Mouse (Mus musculus) neural tube, embryonic 11.5 days (tissue): ENCODE measurements around the gene Gm10803. TPM values are rescaled to one million over a fixed set of nuclear protein-coding genes. Genes with fewer than 3 reads are reported as not detected.
"Not testable (repeated sequence)": the region's sequence is repeated elsewhere in the genome, so short reads cannot be mapped to it uniquely, and the experiment has no call there.

ENCODE experiments used
- ATAC-seq: fragments of 200-750 bp; cut with Nextera tagmentation; 2 replicates; pipeline ENCODE4 v1.8.0; 2017; ENCODE audit warnings: moderate number of reproducible peaks, mild to moderate bottlenecking, moderate TSS enrichment, moderate library complexity; ENCODE audit not compliant: insufficient read depth, low FRiP score, low TSS enrichment
- DNase-seq: peaks from one replicate; pipeline ENCODE4 v3.0.0-alpha.2; 2015; ENCODE audit warnings: low spot score
- H3K27ac ChIP-seq: fragments of 300-500 bp; sonication (generic); 2 replicates; pipeline ENCODE4 v1.5.1; 2014; ENCODE audit warnings: low read depth, mild to moderate bottlenecking, low read length
- H3K27me3 ChIP-seq: fragments of 300-500 bp; sonication (generic); 2 replicates; pipeline ENCODE4 v1.6.1; 2014; ENCODE audit warnings: mild to moderate bottlenecking, low read length, mixed read lengths; ENCODE audit not compliant: control insufficient read depth, insufficient read depth
- H3K36me3 ChIP-seq: fragments of 300-500 bp; sonication (generic); 2 replicates; pipeline ENCODE4 v1.6.1; 2014; ENCODE audit warnings: mild to moderate bottlenecking, low read length, moderate library complexity, mixed read lengths; ENCODE audit not compliant: control insufficient read depth, insufficient read depth
- H3K4me1 ChIP-seq: fragments of 300-500 bp; sonication (generic); 2 replicates; pipeline ENCODE4 v1.6.1; 2014; ENCODE audit warnings: low read length, mixed read lengths; ENCODE audit not compliant: control insufficient read depth, insufficient read depth
- H3K4me2 ChIP-seq: fragments of 300-500 bp; sonication (generic); 2 replicates; pipeline ENCODE4 v1.6.1; 2014; ENCODE audit warnings: low read depth, mild to moderate bottlenecking, moderate library complexity
- H3K4me3 ChIP-seq: fragments of 300-500 bp; sonication (generic); 2 replicates; pipeline ENCODE4 v1.5.1; 2014; ENCODE audit warnings: low read depth, low read length
- H3K9ac ChIP-seq: fragments of 300-500 bp; sonication (generic); 2 replicates; pipeline ENCODE4 v1.6.1; 2014; ENCODE audit warnings: mild to moderate bottlenecking, low read length
- H3K9me3 ChIP-seq: fragments of 300-500 bp; sonication (generic); 2 replicates; pipeline ENCODE4 v1.6.1; 2016; ENCODE audit warnings: low read length; ENCODE audit not compliant: control insufficient read depth
- WGBS: fragments of 180-500 bp; shearing (Covaris S2); extraction: QIAGEN DNeasy Blood & Tissue Kit; methylation state at CpG from one replicate; pipeline ENCODE4 v1.1.7; 2014; 5-methylcytosine and 5-hydroxymethylcytosine counted together
- polyA plus RNA-seq: library from polyadenylated mRNA; unstranded; fragments of >200 nt; fragmentation: Nextera tagmentation; extraction: Ambion mirVana; gene quantifications from 2 replicates; pipeline ENCODE4 v1.2.1, GENCODE M21; 2014

Gm10803 gene
- not detected in 2 replicates for polyA plus RNA-seq

DNA sequence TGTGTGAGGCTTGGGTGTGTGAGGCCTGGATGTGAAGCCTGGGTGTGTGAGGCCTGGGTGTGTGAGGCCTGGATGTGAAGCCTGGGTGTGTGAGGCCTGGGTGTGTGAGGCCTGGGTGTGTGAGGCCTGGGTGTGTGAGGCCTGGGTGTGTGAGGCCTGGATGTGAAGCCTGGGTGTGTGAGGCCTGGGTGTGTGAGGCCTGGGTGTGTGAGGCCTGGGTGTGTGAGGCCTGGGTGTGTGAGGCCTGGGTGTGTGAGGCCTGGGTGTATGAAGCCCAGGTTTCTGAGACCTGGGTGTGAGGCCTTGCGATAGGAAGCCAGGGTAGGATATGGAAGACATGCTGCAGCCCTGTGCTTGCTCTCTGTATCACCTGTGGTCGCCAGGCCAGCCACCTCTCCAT lies at the start of gene Gm10803:
Gene Gm10803 (plus strand): TSS at position 301 of the 400 bp plus-strand sequence.
- WGBS: 95% methylated on average over 2 of the region's 2 CpGs
- H3K4me3 ChIP-seq, H3K4me1 ChIP-seq, DNase-seq, H3K27ac ChIP-seq, H3K9me3 ChIP-seq, H3K4me2 ChIP-seq, ATAC-seq, H3K9ac ChIP-seq, H3K36me3 ChIP-seq, H3K27me3 ChIP-seq: not testable (repeated sequence)

GRCm38 (mm10) chr2:93510839-93511238 lies 49.5 kb upstream of the Gm10803 start:
- Histone ChIP-seq H3K9me3 (no peaks in the 10 kb centered on the region), H3K27me3 (no peaks in the 10 kb centered on the region), H3K4me3 (no peak overlapping the region), H3K27ac (no peak overlapping the region), H3K4me1 (no peaks in the 10 kb centered on the region), H3K36me3 (no peaks in the 10 kb centered on the region), H3K4me2 (no peak overlapping the region), H3K9ac (no peak overlapping the region)
- no peak for DNase-seq
- no peak for ATAC-seq
- 100% methylated on average over 1 of the region's 1 CpGs for WGBS

GRCm38 (mm10) chr2:93512130-93512529 lies 48.2 kb upstream of the Gm10803 start:
- no peak overlapping the region for H3K9ac ChIP-seq
- no peaks in the 10 kb centered on the region for H3K36me3 ChIP-seq
- no peak for ATAC-seq

DNA sequence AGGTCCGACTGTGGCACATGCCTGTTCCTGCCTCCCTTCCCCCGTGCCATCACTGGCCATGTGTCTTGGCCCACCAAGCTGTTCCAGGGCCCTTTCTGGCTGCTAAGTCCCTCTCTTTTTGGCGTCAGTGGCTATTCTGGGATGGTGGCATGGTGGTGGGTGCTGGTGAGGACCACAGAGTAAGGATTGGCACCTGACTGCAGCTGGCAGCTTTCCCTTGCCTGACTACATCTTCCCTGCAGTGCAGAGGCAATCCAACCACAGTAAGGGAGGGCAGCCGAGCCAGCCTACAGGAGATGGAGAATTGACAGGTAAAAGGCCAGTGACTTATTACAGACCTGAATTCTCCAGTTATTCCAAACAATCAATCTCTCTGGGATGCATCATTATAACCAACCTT lies 45.1 kb upstream of the Gm10803 start:
- H3K9me3 ChIP-seq: no peaks in the 10 kb centered on the region
- no peak for ATAC-seq

More at GRCm38 (mm10) chr2:93512130-93512529, 48.2 kb upstream of the Gm10803 start:
- no peak for DNase-seq
- Histone ChIP-seq H3K4me2 (no peak overlapping the region), H3K4me3 (no peak overlapping the region), H3K9me3 (no peaks in the 10 kb centered on the region), H3K27ac (no peak overlapping the region), H3K4me1 (no peaks in the 10 kb centered on the region), H3K27me3 (no peaks in the 10 kb centered on the region)
- WGBS: 67% methylated on average over 7 of the region's 7 CpGs

GRCm38 (mm10) chr2:93521042-93521441 lies 39.3 kb upstream of the Gm10803 start:
- Histone ChIP-seq H3K36me3 (no peaks in the 10 kb centered on the region), H3K4me3 (no peak overlapping the region), H3K9ac (no peak overlapping the region), H3K4me1 (no peaks in the 10 kb centered on the region), H3K4me2 (no peak overlapping the region), H3K9me3 (no peaks in the 10 kb centered on the region), H3K27me3 (no peaks in the 10 kb centered on the region), H3K27ac (no peak overlapping the region)
- DNase-seq (no peak), ATAC-seq (no peak)
- 72% methylated on average over 4 of the region's 4 CpGs for WGBS

More for the DNA sequence above, 45.1 kb upstream of the Gm10803 start:
- Histone ChIP-seq H3K36me3 (no peaks in the 10 kb centered on the region), H3K4me2 (no peak overlapping the region), H3K4me3 (no peak overlapping the region), H3K27me3 (no peaks in the 10 kb centered on the region), H3K4me1 (no peaks in the 10 kb centered on the region), H3K9ac (no peak overlapping the region), H3K27ac (no peak overlapping the region)
- 94% methylated on average over 4 of the region's 4 CpGs for WGBS
- no peak for DNase-seq

- ATAC-seq: no peak
- Histone ChIP-seq H3K36me3 (no peaks in the 10 kb centered on the region), H3K4me1 (no peaks in the 10 kb centered on the region), H3K9me3 (no peaks in the 10 kb centered on the region), H3K4me3 (no peak overlapping the region), H3K9ac (no peak overlapping the region), H3K4me2 (no peak overlapping the region), H3K27ac (no peak overlapping the region), H3K27me3 (no peaks in the 10 kb centered on the region)
- DNase-seq: no peak
- WGBS: 62% methylated on average over 6 of the region's 6 CpGs
Observed at GRCm38 (mm10) chr2:93521571-93521970, 38.8 kb upstream of the Gm10803 start.

DNA sequence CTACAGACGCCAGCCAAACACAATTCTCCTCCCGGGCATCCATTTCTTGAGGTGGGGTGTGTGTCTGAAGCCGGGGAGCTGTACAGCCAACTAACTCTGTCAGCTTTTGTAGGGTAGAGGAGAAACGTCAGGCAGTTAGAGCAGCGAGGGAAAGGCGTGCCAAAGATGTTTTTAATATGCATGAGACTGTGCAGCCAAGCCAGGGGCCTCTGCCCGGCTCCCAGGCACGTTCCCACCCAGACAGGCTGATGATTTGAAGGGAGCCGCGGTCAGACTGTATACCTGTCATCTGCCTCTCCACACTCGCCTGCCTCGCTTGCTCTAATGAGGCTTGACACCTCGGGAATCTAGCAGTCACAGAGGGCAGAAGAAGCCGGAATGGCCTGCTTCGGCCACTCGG lies 38.4 kb upstream of the Gm10803 start:
- DNase-seq: no peak
- Histone ChIP-seq H3K27ac (no peak overlapping the region), H3K4me2 (no peak overlapping the region)

DNA sequence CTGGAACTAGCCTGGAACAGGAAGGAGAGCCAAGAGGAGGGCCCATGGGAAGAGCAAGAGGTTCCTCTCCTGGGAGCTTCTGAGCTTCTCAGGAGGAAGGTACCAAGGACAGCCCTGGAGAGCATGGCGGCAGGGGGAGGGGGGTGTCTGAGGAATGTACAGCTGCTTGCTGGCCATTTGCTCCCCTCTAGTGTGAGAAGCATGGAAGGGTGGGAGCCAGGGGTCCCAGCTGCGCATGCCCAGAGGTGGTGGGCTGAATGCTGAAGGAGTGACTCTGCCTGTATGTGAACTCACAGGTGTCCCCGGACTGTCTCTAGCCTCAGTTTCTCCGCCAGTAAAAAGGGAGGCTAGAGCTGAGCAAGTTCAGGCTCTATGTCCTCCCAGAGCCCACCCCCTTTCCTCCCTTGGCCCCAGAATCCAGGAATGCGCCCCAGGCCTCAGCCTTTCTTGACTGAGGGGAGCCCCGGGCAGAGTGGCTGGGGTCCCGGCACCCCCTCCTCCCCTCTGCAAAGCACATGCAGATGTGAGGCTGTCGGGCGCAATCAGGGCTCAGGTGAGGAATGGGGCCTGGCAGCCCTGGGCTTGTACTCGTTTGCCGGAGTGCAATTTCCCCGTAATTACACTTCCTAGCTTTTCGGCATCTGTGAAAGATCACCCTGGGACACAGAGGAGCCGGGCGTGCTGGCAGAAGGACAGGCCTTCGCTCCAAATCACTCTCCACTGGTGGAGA lies 35.2 kb upstream of the Gm10803 start:
- no peaks in the 10 kb centered on the region for H3K9me3 ChIP-seq
- no peak overlapping the region for H3K4me3 ChIP-seq
- no peaks in the 10 kb centered on the region for H3K36me3 ChIP-seq
- DNase-seq (no peak), ATAC-seq (no peak)
- no peak overlapping the region for H3K9ac ChIP-seq
- WGBS: 60% methylated on average over 16 of the region's 16 CpGs
- H3K4me1 ChIP-seq: no peaks in the 10 kb centered on the region
- H3K27me3 ChIP-seq: no peaks in the 10 kb centered on the region
- H3K4me2 ChIP-seq: no peak overlapping the region
- H3K27ac ChIP-seq: no peak overlapping the region

More for the DNA sequence above, 38.4 kb upstream of the Gm10803 start:
- no peak overlapping the region for H3K9ac ChIP-seq
- no peaks in the 10 kb centered on the region for H3K36me3 ChIP-seq
- no peak overlapping the region for H3K4me3 ChIP-seq
- no peak for ATAC-seq
- WGBS: 57% methylated on average over 16 of the region's 16 CpGs
- H3K9me3 ChIP-seq: no peaks in the 10 kb centered on the region
- H3K4me1 ChIP-seq: no peaks in the 10 kb centered on the region
- H3K27me3 ChIP-seq: no peaks in the 10 kb centered on the region

DNA sequence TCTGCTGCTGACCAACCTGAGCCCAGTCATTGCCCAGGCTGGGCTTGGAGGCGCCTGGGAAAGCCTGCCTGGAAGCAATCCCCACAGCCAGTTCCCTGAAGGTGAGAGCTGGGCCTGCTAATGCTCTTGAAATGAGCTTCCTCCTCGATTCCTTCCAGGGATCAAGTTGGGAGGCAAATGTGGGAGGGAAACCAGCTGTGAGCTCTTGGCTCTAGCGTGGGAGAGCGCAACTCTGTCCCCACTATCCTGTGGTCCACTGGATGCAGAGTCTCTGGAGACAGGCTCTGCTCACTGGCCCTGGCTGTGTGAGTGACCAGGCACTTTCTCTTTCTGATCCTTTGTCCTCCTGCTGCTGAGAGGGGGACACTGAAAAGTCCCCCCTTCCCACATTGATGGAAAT lies 30.8 kb upstream of the Gm10803 start:
- no peaks in the 10 kb centered on the region for H3K36me3 ChIP-seq

More for the DNA sequence above, 30.8 kb upstream of the Gm10803 start:
- DNase-seq: no peak
- H3K4me2 ChIP-seq: no peak overlapping the region
- no peak overlapping the region for H3K27ac ChIP-seq
- 53% methylated on average over 4 of the region's 4 CpGs for WGBS
- no peak for ATAC-seq
- H3K27me3 ChIP-seq: no peaks in the 10 kb centered on the region
- no peaks in the 10 kb centered on the region for H3K4me1 ChIP-seq
- no peak overlapping the region for H3K4me3 ChIP-seq
- H3K9me3 ChIP-seq: no peaks in the 10 kb centered on the region
- H3K9ac ChIP-seq: no peak overlapping the region
